Mouse (Mus musculus): Measurements from ENCODE around the gene Bpifb3.

The Bpifb3 gene

GRCm38 (mm10) chr2:153917930-153918329 lies at the start of gene Bpifb3:
TSS of gene Bpifb3 (plus strand) at chr2:153918230.
- no peak for DNase-seq (ENCODE audit: low spot score)

DNA sequence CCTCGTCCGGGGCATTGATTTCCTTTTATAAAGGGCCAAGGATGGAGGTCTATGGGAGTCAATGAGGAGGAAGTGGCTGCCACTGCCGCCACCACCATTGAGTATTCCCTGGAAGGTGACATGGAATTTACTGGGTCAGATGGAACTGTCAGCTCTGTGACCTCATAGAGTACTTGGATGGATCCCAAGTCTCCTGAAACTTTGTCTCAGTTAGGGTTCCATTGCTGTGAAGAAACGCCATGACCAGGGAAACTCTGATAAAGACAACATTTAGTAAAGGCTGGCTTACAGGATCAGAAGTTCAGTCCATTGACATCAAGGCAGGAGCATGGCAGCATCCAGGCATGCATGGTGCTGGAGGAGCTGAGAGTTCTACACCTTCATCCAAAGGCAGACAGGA lies 47.0 kb upstream of the Bpifb3 start, which contains the start of gene Sun5:
TSS of gene Sun5 (minus strand) at position 101 of the 400 bp plus-strand sequence.
- DNase-seq (ENCODE audit: low spot score): no peak

GRCm38 (mm10) chr2:153874745-153875144 lies 43.3 kb upstream of the Bpifb3 start, which contains the start of gene Bpifb2:
TSS of gene Bpifb2 (plus strand) at chr2:153875045.
- DNase-seq (ENCODE audit: low spot score): no peak

- DNase-seq (ENCODE audit: low spot score): no peak
These were observed 18.9 kb upstream of the Bpifb3 start for GRCm38 (mm10) chr2:153899111-153899510.

GRCm38 (mm10) chr2:153900088-153900487 lies 17.9 kb upstream of the Bpifb3 start, which contains the start of gene Bpifb6:
TSS of gene Bpifb6 (plus strand) at chr2:153900388.
- no peak for DNase-seq (ENCODE audit: low spot score)

DNA sequence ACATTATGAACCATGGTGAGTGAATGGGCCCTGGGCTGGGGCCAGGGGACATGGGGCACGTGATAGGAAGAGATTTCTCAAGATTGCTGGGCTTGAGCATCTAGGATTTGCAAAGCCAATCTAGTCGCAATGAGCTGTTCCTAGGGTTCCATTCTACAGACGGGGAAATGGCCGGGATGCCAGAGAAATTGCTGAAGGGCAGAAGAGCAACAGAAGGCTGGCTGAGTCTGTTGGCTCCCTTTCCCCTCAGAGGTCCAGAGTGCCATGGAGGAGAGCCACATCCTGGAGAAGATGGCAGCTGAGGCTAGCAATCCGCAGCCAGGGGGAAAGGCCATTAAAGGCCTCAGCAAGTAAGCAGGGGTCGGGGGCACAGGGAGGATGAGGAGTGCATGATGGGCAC lies 15.3 kb upstream of the Bpifb3 start:
- DNase-seq (ENCODE audit: low spot score): no peak

DNA sequence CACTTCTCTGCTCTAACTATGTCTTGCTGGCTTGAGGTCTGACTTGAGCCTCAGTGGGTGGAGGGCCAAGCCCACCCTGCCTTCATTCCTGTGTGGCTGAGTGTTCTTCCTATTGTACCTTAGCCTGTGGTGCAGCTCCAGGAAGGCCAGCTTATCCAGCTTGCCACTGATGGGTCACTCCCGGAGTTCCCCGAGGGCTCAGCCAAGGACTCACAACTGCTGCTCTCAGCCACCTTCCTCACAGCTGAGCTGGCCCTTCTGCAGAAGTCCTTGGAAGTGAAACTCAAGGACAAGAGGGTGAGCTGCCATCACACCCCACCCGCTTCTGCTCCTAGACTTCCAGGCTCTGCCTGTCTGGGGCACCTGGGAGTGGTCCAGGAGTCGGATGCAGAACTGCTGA lies 11.4 kb upstream of the Bpifb3 start:
- no peak for DNase-seq (ENCODE audit: low spot score)

DNA sequence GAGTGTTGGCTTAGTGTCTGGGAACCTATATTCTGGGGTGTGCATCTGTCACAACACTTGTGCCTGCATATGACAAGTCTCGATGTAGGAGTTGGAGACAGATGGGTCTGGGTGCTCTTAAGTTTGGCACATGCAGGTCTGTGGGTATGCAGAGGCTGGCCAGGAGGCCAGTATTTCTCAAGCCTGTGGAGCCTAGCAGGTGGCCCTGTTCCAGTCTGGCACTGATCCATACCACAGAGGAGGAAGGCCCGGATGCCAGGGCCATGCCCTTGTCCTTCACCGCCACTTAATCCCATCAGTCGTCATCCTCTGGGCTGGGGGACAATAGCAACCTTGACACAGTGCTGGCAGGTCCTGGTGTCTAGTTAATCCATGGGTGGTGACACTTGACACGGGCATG lies 3.9 kb upstream of the Bpifb3 start:
- no peak for DNase-seq (ENCODE audit: low spot score)

- DNase-seq (ENCODE audit: low spot score): no peak
These were observed 3.2 kb downstream of the Bpifb3 start for GRCm38 (mm10) chr2:153921246-153921645.

GRCm38 (mm10) chr2:153929871-153930413 lies 11.9 kb downstream of the Bpifb3 start:
- no peak for DNase-seq (ENCODE audit: low spot score)

DNA sequence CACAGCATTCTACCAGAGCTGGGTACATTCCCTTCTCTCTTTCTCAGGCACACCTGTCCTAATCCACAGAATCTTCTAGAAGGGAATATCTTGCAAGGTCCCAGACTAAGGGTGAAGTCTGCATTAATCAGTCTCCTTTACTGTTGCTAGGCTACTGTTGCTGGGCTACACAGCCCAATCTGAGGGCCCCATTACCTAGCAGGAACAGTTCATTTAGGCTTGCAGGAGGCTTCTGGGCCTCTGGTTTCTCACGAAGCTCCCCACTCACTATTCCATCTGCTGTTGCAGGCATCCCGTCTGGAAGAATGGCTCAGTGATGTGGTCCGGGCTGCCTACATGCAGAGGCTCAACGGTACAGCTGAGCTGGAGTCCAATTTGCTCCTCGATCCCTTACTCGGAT lies 13.1 kb downstream of the Bpifb3 start:
- no peak for DNase-seq (ENCODE audit: low spot score)

GRCm38 (mm10) chr2:153933311-153933710 lies 15.3 kb downstream of the Bpifb3 start:
- no peak for DNase-seq (ENCODE audit: low spot score)

GRCm38 (mm10) chr2:153935348-153935747 lies 17.3 kb downstream of the Bpifb3 start:
- no peak for DNase-seq (ENCODE audit: low spot score)

- DNase-seq (ENCODE audit: low spot score): no peak
These were observed 19.8 kb downstream of the Bpifb3 start, which contains the start of gene Bpifb4 for GRCm38 (mm10) chr2:153937843-153938242. TSS of gene Bpifb4 (plus strand) at chr2:153938212.

DNA sequence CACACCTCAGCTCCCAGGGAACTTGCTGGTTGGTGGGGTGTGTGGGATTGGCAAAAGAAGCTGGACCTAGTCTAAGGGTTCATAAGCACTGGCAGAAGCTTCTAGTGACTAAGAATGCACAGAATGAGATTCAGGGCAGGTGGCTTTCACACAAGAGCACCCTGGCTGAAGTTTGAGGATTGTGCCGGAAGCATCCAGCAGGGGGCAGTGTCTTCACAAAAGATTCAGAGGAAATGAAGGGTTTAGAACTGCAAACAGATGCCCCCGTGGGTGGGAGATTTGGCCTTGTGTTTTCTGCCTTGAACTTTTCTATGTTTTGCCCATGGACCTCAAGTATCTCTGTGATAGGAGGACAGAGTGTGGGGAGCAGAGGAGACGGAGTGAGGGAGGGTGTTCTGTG lies 25.5 kb downstream of the Bpifb3 start:
- peak; percentile 12 for DNase-seq (ENCODE audit: low spot score)

DNA sequence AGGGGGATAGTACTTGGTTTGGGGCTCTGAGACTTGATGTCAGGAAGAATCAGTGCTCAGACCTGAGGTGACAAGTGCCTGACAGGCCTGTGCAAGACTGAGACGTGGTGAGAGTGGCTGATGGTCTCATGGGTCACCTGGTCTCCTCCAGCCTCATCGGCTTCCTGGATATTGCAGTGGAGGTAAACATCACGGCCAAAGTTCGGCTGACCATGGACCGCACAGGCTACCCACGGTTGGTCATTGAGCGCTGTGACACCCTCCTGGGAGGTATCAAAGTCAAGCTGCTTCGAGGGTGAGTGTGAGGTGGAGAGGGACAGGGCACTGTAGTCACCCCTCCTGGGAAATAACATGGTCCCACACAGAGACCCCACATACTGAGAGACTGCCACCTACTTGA lies 26.5 kb downstream of the Bpifb3 start:
- DNase-seq (ENCODE audit: low spot score): no peak

DNA sequence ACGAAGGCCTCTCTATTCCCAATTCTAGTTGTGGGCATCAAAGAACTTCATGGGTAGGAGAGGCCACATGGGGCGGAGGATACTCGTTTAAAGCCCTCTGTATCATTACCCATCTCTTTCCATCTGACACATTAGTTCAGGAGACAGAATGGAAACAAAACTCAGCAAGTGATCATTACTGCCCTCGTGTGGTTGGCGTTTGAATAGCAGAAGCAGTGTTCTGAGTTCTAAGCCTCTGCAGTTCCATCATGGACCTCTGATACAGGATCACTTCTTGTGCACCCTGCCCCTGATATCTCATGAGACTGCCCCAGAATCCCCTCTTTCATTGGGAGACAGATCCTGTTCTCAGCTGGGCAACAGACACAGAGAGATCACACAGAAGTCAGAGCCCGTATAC lies 34.9 kb downstream of the Bpifb3 start:
- DNase-seq (ENCODE audit: low spot score): peak; percentile 41

DNA sequence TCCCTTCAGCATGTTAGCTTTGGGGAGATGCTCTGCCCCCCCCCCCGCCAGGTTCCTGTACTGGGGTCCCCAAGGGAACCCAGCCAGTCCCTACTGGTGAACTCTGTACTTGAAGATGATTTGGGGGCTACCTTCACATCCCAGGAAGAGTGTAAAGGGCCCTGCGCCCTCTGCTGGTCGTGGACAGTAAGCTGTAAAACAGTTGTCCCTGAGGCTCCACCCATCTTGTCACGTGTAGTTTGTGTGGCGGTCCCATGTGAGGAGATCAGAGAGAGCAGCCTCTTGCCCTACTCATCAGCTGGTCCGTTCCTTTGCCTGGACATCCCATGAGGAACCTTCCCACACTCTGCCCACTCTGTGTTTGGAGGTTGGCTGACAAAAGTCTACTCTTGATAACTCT lies 35.8 kb downstream of the Bpifb3 start:
- peak; percentile 28 for DNase-seq (ENCODE audit: low spot score)

GRCm38 (mm10) chr2:153962821-153963331 lies 44.8 kb downstream of the Bpifb3 start:
- no peak for DNase-seq (ENCODE audit: low spot score)

GRCm38 (mm10) chr2:153963334-153963733 lies 45.3 kb downstream of the Bpifb3 start:
- DNase-seq (ENCODE audit: low spot score): no peak

GRCm38 (mm10) chr2:153970221-153970620 lies 52.2 kb downstream of the Bpifb3 start:
- DNase-seq (ENCODE audit: low spot score): no peak

DNA sequence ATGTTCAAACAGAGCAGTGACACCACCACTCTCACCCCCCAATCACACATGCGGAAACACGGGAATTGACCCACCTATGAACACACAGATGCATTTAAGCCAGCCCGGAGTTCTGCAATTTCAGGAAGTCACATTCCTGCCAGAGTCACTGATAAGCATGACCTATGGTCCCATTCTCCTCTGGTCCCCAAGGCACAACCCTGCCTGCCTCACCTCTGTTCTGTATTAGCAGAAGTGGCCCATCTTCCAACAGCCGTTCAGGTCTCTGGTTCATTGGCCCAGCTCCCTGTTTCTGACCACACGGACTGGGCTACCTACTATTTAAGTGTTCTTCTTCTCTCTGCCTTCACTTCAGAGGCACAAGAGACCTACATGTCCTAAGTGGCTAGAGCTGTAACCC lies 56.6 kb downstream of the Bpifb3 start, which contains the start of gene Bpifa6:
TSS of gene Bpifa6 (plus strand) at position 364 of the 400 bp plus-strand sequence.
- DNase-seq (ENCODE audit: low spot score): no peak
